ENCODE assay signal across 18 mouse cellular contexts in genomic region chr4:47497811-47498385, GRCm38 (mm10). TPM values are rescaled to one million over a fixed set of nuclear protein-coding genes. Genes with fewer than 3 reads are reported as not detected.
DNase-seq lines count a peak whose midpoint lies in the region; ATAC-seq and TF ChIP-seq lines count a peak whose summit lies in the region.
"Had no signal": no experiment of that assay in that cellular context is flagged by ENCODE, and none has a peak within 500 bp of the region (broad histone marks: within the 10 kb centered on the region; RNA-seq: fewer than 3 reads in every experiment).

No protein-coding gene starts in this region.

- H3K4me3 ChIP-seq in forebrain, embryonic 10.5 days: no peak overlapping the region
- H3K4me3 ChIP-seq in forebrain, postnatal 0 days (ENCODE audit: low read depth, low read length): no peak overlapping the region
- no peak overlapping the region for H3K4me3 ChIP-seq in gastrocnemius, adult 2 months
- H3K4me3 ChIP-seq in intestine, postnatal 0 days (ENCODE audit: low read depth, low read length): no peak overlapping the region
- no peak overlapping the region for H3K4me3 ChIP-seq in neural tube, embryonic 15.5 days (replicated peaks)
- H3K4me3 ChIP-seq: forebrain, embryonic 13.5 days; hindbrain, embryonic 15.5 days had no signal

- H3K36me3 ChIP-seq in forebrain, embryonic 10.5 days (replicated peaks): no peaks in the 10 kb centered on the region
- H3K36me3 ChIP-seq in forebrain, postnatal 0 days (ENCODE audit: insufficient read depth): no peaks in the 10 kb centered on the region
- H3K36me3 ChIP-seq in intestine, postnatal 0 days (ENCODE audit: control insufficient read depth, insufficient read depth): no peaks in the 10 kb centered on the region
- H3K36me3 ChIP-seq in neural tube, embryonic 15.5 days: no peaks in the 10 kb centered on the region
- H3K36me3 ChIP-seq: hindbrain, embryonic 15.5 days had no signal

- H3K27ac ChIP-seq in forebrain, embryonic 10.5 days: 0 out of 2 replicates have a peak overlapping the region, but pooled peaks have one; percentile 4
- H3K27ac ChIP-seq in forebrain, postnatal 0 days (ENCODE audit: low read depth, low read length): no peak overlapping the region
- H3K27ac ChIP-seq in gastrocnemius, adult 2 months: peak overlapping the region; percentile 96
- H3K27ac ChIP-seq in intestine, postnatal 0 days (ENCODE audit: low read depth, low read length): no peak overlapping the region
- no peak overlapping the region for H3K27ac ChIP-seq in neural tube, embryonic 15.5 days (replicated peaks)
- H3K27ac ChIP-seq: forebrain, embryonic 13.5 days; hindbrain, embryonic 15.5 days; liver, embryonic 14.5 days had no signal

- no peak overlapping the region for H3K4me2 ChIP-seq in forebrain, postnatal 0 days (ENCODE audit: low read depth)
- no peak overlapping the region for H3K4me2 ChIP-seq in intestine, postnatal 0 days (replicated peaks; ENCODE audit: low read depth)
- H3K4me2 ChIP-seq in neural tube, embryonic 15.5 days: no peak overlapping the region
- H3K4me2 ChIP-seq: forebrain, embryonic 13.5 days; hindbrain, embryonic 15.5 days had no signal

- no peaks in the 10 kb centered on the region for H3K27me3 ChIP-seq in forebrain, embryonic 10.5 days (ENCODE audit: poor library complexity, severe bottlenecking)
- H3K27me3 ChIP-seq in forebrain, postnatal 0 days (ENCODE audit: insufficient read depth, low read length): no peaks in the 10 kb centered on the region
- no peaks in the 10 kb centered on the region for H3K27me3 ChIP-seq in intestine, postnatal 0 days (replicated peaks; ENCODE audit: control insufficient read depth, insufficient read depth, low read length)
- no peaks in the 10 kb centered on the region for H3K27me3 ChIP-seq in neural tube, embryonic 15.5 days (replicated peaks)
- H3K27me3 ChIP-seq: forebrain, embryonic 13.5 days; hindbrain, embryonic 15.5 days had no signal

- WGBS in forebrain, embryonic 10.5 days: 73% methylated on average over 7 of the region's 7 CpGs
- WGBS in forebrain, postnatal 0 days: 77% methylated on average over 7 of the region's 7 CpGs
- 48% methylated on average over 7 of the region's 7 CpGs for WGBS in intestine, postnatal 0 days
- WGBS in neural tube, embryonic 15.5 days: 64% methylated on average over 7 of the region's 7 CpGs

- ATAC-seq in forebrain, postnatal 0 days: no peak
- peak; percentile 31 for ATAC-seq in intestine, postnatal 0 days
- ATAC-seq in neural tube, embryonic 15.5 days (ENCODE audit: low FRiP score): no peak
- ATAC-seq: forebrain, embryonic 13.5 days; lung, postnatal 0 days had no signal

- no peaks in the 10 kb centered on the region for H3K4me1 ChIP-seq in forebrain, embryonic 10.5 days
- no peaks in the 10 kb centered on the region for H3K4me1 ChIP-seq in forebrain, postnatal 0 days (ENCODE audit: insufficient read depth)
- 0 out of 2 replicates have a peak, but pooled peaks cover 5% of the 10 kb centered on the region for H3K4me1 ChIP-seq in intestine, postnatal 0 days (replicated peaks; ENCODE audit: control insufficient read depth, insufficient read depth, low read length)
- peaks cover 2% of the 10 kb centered on the region; the same call in 1 of the 2 replicates for H3K4me1 ChIP-seq in neural tube, embryonic 15.5 days
- H3K4me1 ChIP-seq: forebrain, embryonic 13.5 days; hindbrain, embryonic 15.5 days had no signal

- DNase-seq in forebrain, embryonic 10.5 days (ENCODE audit: extremely low spot score, low spot score): no peak
- DNase-seq in forebrain, postnatal 0 days: no peak
- DNase-seq in CD4-positive helper T cell, adult 2 months (ENCODE audit: low read depth, low spot score): peak; percentile 5
- peak; percentile 93 for DNase-seq in gastrocnemius, adult 2 months
- DNase-seq in layer of hippocampus, adult 8-10 months (ENCODE audit: low spot score in 2 of 2): no peak
- DNase-seq in spleen, postnatal 4 days (ENCODE audit: low spot score in 2 of 2): no peak
- DNase-seq: cerebellum, postnatal 14 days; embryo, embryonic 11 days; heart, postnatal 14 days; kidney, adult 2 months; kidney, postnatal 25 days; midbrain, embryonic 14.5 days had no signal

- TF ChIP-seq CTCF in forebrain, postnatal 0 days (IDR thresholded peaks at IDR 0.05; ENCODE audit: low read depth): no peak
- TF ChIP-seq CTCF in gastrocnemius, adult 2 months (IDR thresholded peaks at IDR 0.05): no peak
- TF ChIP-seq CTCF in intestine, postnatal 0 days (IDR thresholded peaks at IDR 0.05; ENCODE audit: low read depth): no peak

- intact Hi-C loops in gastrocnemius, adult 2 months (cut with DNase I): loop anchor here (2.0 kb wide), 2 partner anchors 23 to 173 kb away; partner anchors contain the start of genes Alg2 and Sec61b

- H3K9ac ChIP-seq in forebrain, postnatal 0 days: no peak overlapping the region
- no peak overlapping the region for H3K9ac ChIP-seq in intestine, postnatal 0 days (ENCODE audit: low read depth, low read length)
- H3K9ac ChIP-seq in neural tube, embryonic 15.5 days (replicated peaks): no peak overlapping the region
- H3K9ac ChIP-seq: forebrain, embryonic 13.5 days; hindbrain, embryonic 15.5 days; liver, embryonic 14.5 days had no signal

- no peaks in the 10 kb centered on the region for H3K9me3 ChIP-seq in forebrain, embryonic 10.5 days
- H3K9me3 ChIP-seq in forebrain, postnatal 0 days (ENCODE audit: low read length): no peaks in the 10 kb centered on the region
- H3K9me3 ChIP-seq in intestine, postnatal 0 days (ENCODE audit: control insufficient read depth): no peaks in the 10 kb centered on the region
- no peaks in the 10 kb centered on the region for H3K9me3 ChIP-seq in neural tube, embryonic 15.5 days (replicated peaks)
- H3K9me3 ChIP-seq: forebrain, embryonic 13.5 days; hindbrain, embryonic 15.5 days had no signal

RNA-seq across cellular contexts. Expression of gene Sec61b, which starts 23.4 kb away (rescaled TPM):
- 339 and 348 TPM in 2 replicates for polyA plus RNA-seq in forebrain, embryonic 10.5 days (2016; fragmentation: Nextera tagmentation; extraction: Ambion mirVana)
- 233 and 244 TPM in 2 replicates for total RNA-seq in forebrain, postnatal 0 days (2014; rRNA removed)
- polyA plus RNA-seq in forebrain, postnatal 0 days (2015; fragmentation: Nextera tagmentation; extraction: Ambion mirVana): 254 and 312 TPM in 2 replicates
- 10 to 100 TPM; 37.4 to 43.7 TPM for total RNA-seq in gastrocnemius, adult 2 months (2021)
- 381 and 392 TPM in 2 replicates for polyA plus RNA-seq in intestine, postnatal 0 days (2015; fragmentation: Nextera tagmentation; extraction: Ambion mirVana)
- total RNA-seq in layer of hippocampus, adult 8-10 months (2022): 10 to 100 TPM; 45.6 to 56.3 (median 49.7) TPM
- polyA plus RNA-seq in neural tube, embryonic 15.5 days (2015; fragmentation: Nextera tagmentation; extraction: Ambion mirVana): 272 and 296 TPM in 2 replicates

RNA-seq across cellular contexts. Expression of gene Alg2, which starts 23.8 kb away (rescaled TPM):
- 80.7 and 84.3 TPM in 2 replicates for polyA plus RNA-seq in forebrain, embryonic 10.5 days (2016; fragmentation: Nextera tagmentation; extraction: Ambion mirVana)
- total RNA-seq in forebrain, postnatal 0 days (2014; rRNA removed): 124 and 194 TPM in 2 replicates
- 201 and 259 TPM in 2 replicates for polyA plus RNA-seq in forebrain, postnatal 0 days (2015; fragmentation: Nextera tagmentation; extraction: Ambion mirVana)
- total RNA-seq in gastrocnemius, adult 2 months (2021): 10 to 100 TPM; 11.2 to 11.4 TPM
- polyA plus RNA-seq in intestine, postnatal 0 days (2015; fragmentation: Nextera tagmentation; extraction: Ambion mirVana): 28.1 and 29.2 TPM in 2 replicates
- total RNA-seq in layer of hippocampus, adult 8-10 months (2022): 100 to 1,000 TPM; 124 to 141 (median 133) TPM
- 310 and 364 TPM in 2 replicates for polyA plus RNA-seq in neural tube, embryonic 15.5 days (2015; fragmentation: Nextera tagmentation; extraction: Ambion mirVana)

Comparison
In these comparisons a context has a peak if more than half of its experiments do, and no peak if none do; other contexts are left out.
1. H3K27ac ChIP-seq: peak in forebrain, embryonic 10.5 days (single experiment) and gastrocnemius, adult 2 months (single experiment); none in forebrain, postnatal 0 days (single experiment), intestine, postnatal 0 days (single experiment) and neural tube, embryonic 15.5 days (single experiment).
2. DNase-seq: peak in CD4-positive helper T cell, adult 2 months (single experiment) and gastrocnemius, adult 2 months (single experiment); none in forebrain, embryonic 10.5 days (single experiment), forebrain, postnatal 0 days (single experiment), layer of hippocampus, adult 8-10 months (0 of 2) and spleen, postnatal 4 days (0 of 2).